Mouse (Mus musculus) heart, embryonic 12.5 days (tissue): Measurements from ENCODE around the gene Mlkl. TPM values are rescaled to one million over a fixed set of nuclear protein-coding genes. Genes with fewer than 3 reads are reported as not detected.
"Not testable (repeated sequence)": the region's sequence is repeated elsewhere in the genome, so short reads cannot be mapped to it uniquely, and the experiment has no call there.

Experiments
- ATAC-seq: fragments of 200-750 bp; cut with Nextera tagmentation; 2 replicates; pipeline ENCODE4 v1.8.0; 2017; ENCODE audit warnings: moderate TSS enrichment, moderate library complexity; ENCODE audit not compliant: insufficient number of reproducible peaks, low FRiP score
- H3K27ac ChIP-seq: fragments of 300-500 bp; sonication (generic); 2 replicates; pipeline ENCODE4 v1.5.1; 2016; ENCODE audit warnings: mild to moderate bottlenecking, moderate library complexity; ENCODE audit not compliant: poor library complexity, severe bottlenecking
- H3K27me3 ChIP-seq: fragments of 300-500 bp; sonication (generic); replicated peaks from 2 replicates; pipeline ENCODE4 v1.6.1; 2016; ENCODE audit warnings: mild to moderate bottlenecking, moderate library complexity
- H3K36me3 ChIP-seq: fragments of 300-500 bp; sonication (generic); 2 replicates; pipeline ENCODE4 v1.6.1; 2016; ENCODE audit warnings: mild to moderate bottlenecking, moderate library complexity
- H3K4me1 ChIP-seq: fragments of 300-500 bp; sonication (generic); replicated peaks from 2 replicates; pipeline ENCODE4 v1.6.1; 2016; ENCODE audit warnings: mild to moderate bottlenecking
- H3K4me2 ChIP-seq: fragments of 300-500 bp; sonication (generic); 2 replicates; pipeline ENCODE4 v1.6.1; 2016; ENCODE audit warnings: mild to moderate bottlenecking, moderate library complexity
- H3K4me3 ChIP-seq: fragments of 300-500 bp; sonication (generic); 2 replicates; pipeline ENCODE4 v1.5.1; 2016; ENCODE audit warnings: mild to moderate bottlenecking
- H3K9ac ChIP-seq: fragments of 300-500 bp; sonication (generic); 2 replicates; pipeline ENCODE4 v1.6.1; 2016; ENCODE audit warnings: mild to moderate bottlenecking, moderate library complexity
- H3K9me3 ChIP-seq: fragments of 300-500 bp; sonication (generic); replicated peaks from 2 replicates; pipeline ENCODE4 v1.6.1; 2016; ENCODE audit warnings: mild to moderate bottlenecking, moderate library complexity
- WGBS: fragments of 180-500 bp; shearing (Covaris S2); methylation state at CpG from one replicate; pipeline ENCODE4 v1.1.7; 2016; 5-methylcytosine and 5-hydroxymethylcytosine counted together
- polyA plus RNA-seq: library from polyadenylated mRNA; unstranded; fragments of >200 nt; fragmentation: Nextera tagmentation; extraction: Ambion mirVana; gene quantifications from 2 replicates; pipeline ENCODE4 v1.2.1, GENCODE M21; 2016

The Mlkl gene
- polyA plus RNA-seq, 1 experiment from 2014 or later, result 2.3 TPM

- not testable (repeated sequence) for H3K9me3 ChIP-seq, H3K27ac ChIP-seq, H3K9ac ChIP-seq, H3K36me3 ChIP-seq, H3K27me3 ChIP-seq, H3K4me3 ChIP-seq, H3K4me2 ChIP-seq, ATAC-seq, H3K4me1 ChIP-seq
- WGBS, result 91% methylated on average over 6 of the region's 6 CpGs
Measured at GRCm38 (mm10) chr8:111313961-111314360, 24.0 kb downstream of the Mlkl start.

- no peaks in the 10 kb centered on the region for H3K27me3 ChIP-seq
- H3K27ac ChIP-seq, result no peak overlapping the region
- no peak for ATAC-seq
- H3K4me2 ChIP-seq, result no peak overlapping the region
- H3K4me3 ChIP-seq, result no peak overlapping the region
- WGBS, result 71% methylated on average over 3 of the region's 3 CpGs
- H3K36me3 ChIP-seq, result no peaks in the 10 kb centered on the region
- no peak overlapping the region for H3K9ac ChIP-seq
- no peaks in the 10 kb centered on the region for H3K4me1 ChIP-seq
- no peaks in the 10 kb centered on the region for H3K9me3 ChIP-seq
Measured at GRCm38 (mm10) chr8:111312758-111313162, 25.2 kb downstream of the Mlkl start.

GRCm38 (mm10) chr8:111310006-111310405, 28.0 kb downstream of the Mlkl start:
- 87% methylated on average over 15 of the region's 15 CpGs for WGBS
- not testable (repeated sequence) for H3K27me3 ChIP-seq, ATAC-seq, H3K9me3 ChIP-seq, H3K4me3 ChIP-seq, H3K4me2 ChIP-seq, H3K27ac ChIP-seq, H3K36me3 ChIP-seq, H3K4me1 ChIP-seq, H3K9ac ChIP-seq

- Histone ChIP-seq H3K4me3 (no peak overlapping the region), H3K9me3 (no peaks in the 10 kb centered on the region), H3K4me1 (no peaks in the 10 kb centered on the region), H3K9ac (no peak overlapping the region), H3K36me3 (no peaks in the 10 kb centered on the region), H3K27me3 (no peaks in the 10 kb centered on the region), H3K4me2 (no peak overlapping the region), H3K27ac (no peak overlapping the region)
- no peak for ATAC-seq
- 23% methylated on average over 5 of the region's 5 CpGs for WGBS
Measured at GRCm38 (mm10) chr8:111305031-111305730, 32.8 kb downstream of the Mlkl start.

GRCm38 (mm10) chr8:111304359-111304758, 33.6 kb downstream of the Mlkl start:
- no peak overlapping the region for H3K4me2 ChIP-seq
- no peaks in the 10 kb centered on the region for H3K9me3 ChIP-seq
- no peaks in the 10 kb centered on the region for H3K27me3 ChIP-seq
- H3K27ac ChIP-seq, result no peak overlapping the region
- ATAC-seq, result no peak
- H3K36me3 ChIP-seq, result no peaks in the 10 kb centered on the region
- no peak overlapping the region for H3K9ac ChIP-seq
- no peak overlapping the region for H3K4me3 ChIP-seq
- no peaks in the 10 kb centered on the region for H3K4me1 ChIP-seq
- WGBS, result 83% methylated on average over 3 of the region's 3 CpGs

GRCm38 (mm10) chr8:111303076-111303803, 34.7 kb downstream of the Mlkl start:
- H3K27me3 ChIP-seq, H3K9me3 ChIP-seq, H3K4me2 ChIP-seq, H3K9ac ChIP-seq, H3K36me3 ChIP-seq, H3K27ac ChIP-seq, ATAC-seq, H3K4me1 ChIP-seq, H3K4me3 ChIP-seq: not testable (repeated sequence)
- WGBS, result 66% methylated on average over 5 of the region's 5 CpGs

GRCm38 (mm10) chr8:111300597-111301546, 37.1 kb downstream of the Mlkl start:
- Histone ChIP-seq H3K27ac (peak overlapping the region; percentile 64; the same call in 1 of the 2 replicates), H3K9me3 (no peaks in the 10 kb centered on the region), H3K27me3 (no peaks in the 10 kb centered on the region), H3K4me3 (peak overlapping the region; percentile 31), H3K36me3 (peaks cover 11% of the 10 kb centered on the region), H3K9ac (no peak overlapping the region), H3K4me1 (peaks cover 9% of the 10 kb centered on the region), H3K4me2 (peak overlapping the region; percentile 53)
- no peak for ATAC-seq
- 63% methylated on average over 11 of the region's 11 CpGs for WGBS

- no peaks in the 10 kb centered on the region for H3K27me3 ChIP-seq
- H3K9ac ChIP-seq, result peak within 1 kb of the TSS; percentile 91
- H3K9me3 ChIP-seq, result no peaks in the 10 kb centered on the region
- under 1% methylated on average over 54 of the region's 67 CpGs for WGBS
- H3K36me3 ChIP-seq, result peaks cover 14% of the 10 kb centered on the region
- H3K27ac ChIP-seq, result peak within 1 kb of the TSS; percentile 93
- peak within 1 kb of the TSS; percentile 74 for H3K4me2 ChIP-seq
- peaks cover 12% of the 10 kb centered on the region for H3K4me1 ChIP-seq
- ATAC-seq, result peak; percentile 99
- H3K4me3 ChIP-seq, result peak within 1 kb of the TSS; percentile 84
Measured at GRCm38 (mm10) chr8:111299821-111300568, 38.0 kb downstream of the Mlkl start, which contains the start of gene Rfwd3. TSS of gene Rfwd3 (minus strand) at chr8:111300222.

- Histone ChIP-seq H3K4me3 (peak overlapping the region; percentile 84), H3K36me3 (peaks cover 17% of the 10 kb centered on the region), H3K4me1 (peaks cover 12% of the 10 kb centered on the region), H3K27ac (peak overlapping the region; percentile 93), H3K9ac (peak overlapping the region; percentile 91), H3K4me2 (peak overlapping the region; percentile 74), H3K9me3 (no peaks in the 10 kb centered on the region), H3K27me3 (no peaks in the 10 kb centered on the region)
- under 1% methylated on average over 28 of the region's 28 CpGs for WGBS
- peak; percentile 33; the same call in 1 of the 2 replicates for ATAC-seq
Measured at GRCm38 (mm10) chr8:111299363-111299820, 38.6 kb downstream of the Mlkl start.

- ATAC-seq, result no peak
- WGBS, result 87% methylated on average over 1 of the region's 1 CpGs
- Histone ChIP-seq H3K36me3 (peaks cover 30% of the 10 kb centered on the region), H3K4me3 (no peak overlapping the region), H3K9ac (no peak overlapping the region), H3K27ac (no peak overlapping the region), H3K4me2 (peak overlapping the region; percentile 51), H3K9me3 (no peaks in the 10 kb centered on the region), H3K27me3 (no peaks in the 10 kb centered on the region), H3K4me1 (peaks cover 12% of the 10 kb centered on the region)
Measured at GRCm38 (mm10) chr8:111298011-111298410, 40.0 kb downstream of the Mlkl start.
